Mouse (Mus musculus): ENCODE measurements at regions not wholly inside any gene's neighbourhood (a gene's known extent, or its start where the extent isn't known, plus 50 kb on each side); places are given as distances from the start of the nearest gene placed in this dataset.

DNA sequence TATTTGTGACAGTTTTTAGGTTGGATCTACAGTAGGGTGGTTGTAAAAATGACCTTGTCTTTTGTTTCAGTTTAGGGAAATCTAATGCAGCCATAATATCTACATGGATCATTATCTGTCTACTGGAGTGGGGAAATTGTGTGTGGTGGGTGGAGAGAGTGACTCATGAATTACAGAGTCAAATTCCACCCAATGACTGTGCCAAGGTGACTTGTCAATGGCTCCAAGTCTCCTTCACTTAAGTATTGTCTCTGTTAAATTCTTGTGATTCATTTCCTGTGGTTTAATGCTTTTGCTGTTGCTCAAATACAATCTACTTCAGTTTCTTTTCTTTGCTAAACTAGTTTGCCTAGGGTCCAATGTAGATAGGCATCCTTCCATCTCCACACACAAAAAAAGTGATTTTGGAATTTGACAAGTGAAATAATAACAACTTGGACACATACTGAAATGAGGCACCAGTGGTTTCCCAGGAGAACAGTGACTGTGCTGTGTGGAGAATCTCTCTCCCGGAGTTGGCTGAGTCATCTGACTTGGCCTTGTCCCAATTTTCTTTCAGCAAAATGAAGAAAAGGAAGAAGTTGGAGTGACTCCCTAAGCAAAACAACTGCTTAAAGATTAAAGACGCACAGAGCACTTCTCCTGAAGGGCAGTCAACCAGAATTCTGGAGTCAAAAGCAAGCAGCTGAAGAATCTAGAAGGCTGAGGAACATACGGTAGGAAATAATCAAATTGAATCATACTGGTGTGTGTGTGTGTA is 352.2 kb downstream of the Kcnh5 start:
- no peak for TF ChIP-seq POLR2A (IDR thresholded peaks at IDR 0.05; ENCODE audit: insufficient read depth, low read depth, low read length)
- no peak for TF ChIP-seq EP300 (IDR thresholded peaks at IDR 0.05; ENCODE audit: insufficient read depth, low read depth, low read length)
- no peak for TF ChIP-seq CTCF (IDR thresholded peaks at IDR 0.05)
